Mouse (Mus musculus): ENCODE measurements around the gene Ccdc9b.

- no peak for TF ChIP-seq CTCF (IDR thresholded peaks at IDR 0.05; ENCODE audit: extremely low read depth, insufficient read depth, low read length)
- TF ChIP-seq POLR2A (IDR thresholded peaks at IDR 0.05; ENCODE audit: extremely low read depth, insufficient read depth, low read length) = no peak
Observed at GRCm38 (mm10) chr2:118744621-118745020, 17.8 kb downstream of the Ccdc9b start.

Data from cortical plate, adult 2 months (tissue).